In genomic region chr7:99268951-99269945, GRCm38 (mm10) we compare ENCODE assay signal across 8 mouse cellular contexts. TPM values are rescaled to one million over a fixed set of nuclear protein-coding genes. Genes with fewer than 3 reads are reported as not detected.
DNase-seq lines count a peak whose midpoint lies in the region; ATAC-seq and TF ChIP-seq lines count a peak whose summit lies in the region.

No protein-coding gene starts in this region.

- no peaks in the 10 kb centered on the region for H3K9me3 ChIP-seq in kidney, postnatal 0 days (replicated peaks; ENCODE audit: low read length)
- no peaks in the 10 kb centered on the region for H3K9me3 ChIP-seq in forebrain, embryonic 14.5 days (replicated peaks; ENCODE audit: control insufficient read depth, low read length)
- no peaks in the 10 kb centered on the region for H3K9me3 ChIP-seq in intestine, embryonic 15.5 days
- H3K9me3 ChIP-seq in neural tube, embryonic 13.5 days, result no peaks in the 10 kb centered on the region

- DNase-seq in kidney, postnatal 0 days (ENCODE audit: low spot score), result peak; percentile 15
- DNase-seq in kidney, adult 8-10 months, result no peak
- DNase-seq in adrenal gland, postnatal 10 days, result peak; percentile 22
- peak; percentile 31 for DNase-seq in forebrain, embryonic 14.5 days (ENCODE audit: low spot score)
- no peak for DNase-seq in ovary, postnatal 10 days (ENCODE audit: low spot score)
- no peak for DNase-seq in urinary bladder, adult 18-20 months (ENCODE audit: low spot score in 2 of 2)

- no peak overlapping the region for H3K27ac ChIP-seq in kidney, postnatal 0 days
- H3K27ac ChIP-seq in forebrain, embryonic 14.5 days (ENCODE audit: low read depth, low read length), result no peak overlapping the region
- no peak overlapping the region for H3K27ac ChIP-seq in intestine, embryonic 15.5 days
- H3K27ac ChIP-seq in neural tube, embryonic 13.5 days (replicated peaks), result peak overlapping the region; percentile 97

- H3K4me3 ChIP-seq in kidney, postnatal 0 days (replicated peaks; ENCODE audit: low read depth, low read length), result peak overlapping the region; percentile 38
- peak overlapping the region; percentile 73 for H3K4me3 ChIP-seq in forebrain, embryonic 14.5 days (ENCODE audit: low read depth, low read length)
- peak overlapping the region; percentile 49 for H3K4me3 ChIP-seq in intestine, embryonic 15.5 days (replicated peaks)
- peak overlapping the region; percentile 90 for H3K4me3 ChIP-seq in neural tube, embryonic 13.5 days

- peak; percentile 21; the same call in 1 of the 2 replicates for ATAC-seq in kidney, postnatal 0 days (replicated peaks; ENCODE audit: low FRiP score, low read depth)
- ATAC-seq in forebrain, embryonic 14.5 days, result peak; percentile 15; the same call in 1 of the 2 replicates
- ATAC-seq in intestine, embryonic 15.5 days, result peak; percentile 53
- ATAC-seq in neural tube, embryonic 13.5 days (ENCODE audit: low read depth), result peak; percentile 10; the same call in 1 of the 2 replicates

- H3K36me3 ChIP-seq in kidney, postnatal 0 days (ENCODE audit: insufficient read depth, low read length), result no peaks in the 10 kb centered on the region
- no peaks in the 10 kb centered on the region for H3K36me3 ChIP-seq in forebrain, embryonic 14.5 days (ENCODE audit: control insufficient read depth, insufficient read depth, low read length)
- no peaks in the 10 kb centered on the region for H3K36me3 ChIP-seq in intestine, embryonic 15.5 days
- peaks cover 6% of the 10 kb centered on the region; the same call in 1 of the 2 replicates for H3K36me3 ChIP-seq in neural tube, embryonic 13.5 days

- WGBS in kidney, postnatal 0 days, result 8% methylated on average over 39 of the region's 42 CpGs
- 6% methylated on average over 40 of the region's 42 CpGs for WGBS in forebrain, embryonic 14.5 days
- WGBS in intestine, embryonic 15.5 days, result 8% methylated on average over 42 of the region's 42 CpGs
- WGBS in neural tube, embryonic 13.5 days, result 5% methylated on average over 41 of the region's 42 CpGs

- H3K27me3 ChIP-seq in kidney, postnatal 0 days (ENCODE audit: insufficient read depth, low read length), result peaks cover 47% of the 10 kb centered on the region
- H3K27me3 ChIP-seq in forebrain, embryonic 14.5 days (replicated peaks; ENCODE audit: control insufficient read depth, insufficient read depth, low read length), result no peaks in the 10 kb centered on the region
- H3K27me3 ChIP-seq in intestine, embryonic 15.5 days (replicated peaks), result peaks cover 53% of the 10 kb centered on the region
- no peaks in the 10 kb centered on the region for H3K27me3 ChIP-seq in neural tube, embryonic 13.5 days

- H3K4me1 ChIP-seq in kidney, postnatal 0 days (replicated peaks; ENCODE audit: insufficient read depth, low read length), result peaks cover 18% of the 10 kb centered on the region
- peaks cover 18% of the 10 kb centered on the region for H3K4me1 ChIP-seq in forebrain, embryonic 14.5 days (ENCODE audit: control insufficient read depth, insufficient read depth, low read length)
- peaks cover 22% of the 10 kb centered on the region for H3K4me1 ChIP-seq in intestine, embryonic 15.5 days (replicated peaks)
- H3K4me1 ChIP-seq in neural tube, embryonic 13.5 days (replicated peaks), result peaks cover 60% of the 10 kb centered on the region

- TF ChIP-seq CTCF in kidney, postnatal 0 days (IDR thresholded peaks at IDR 0.05; ENCODE audit: low read depth), result no peak

- no peak overlapping the region for H3K9ac ChIP-seq in kidney, postnatal 0 days (ENCODE audit: low read depth, low read length)
- peak overlapping the region; percentile 86 for H3K9ac ChIP-seq in forebrain, embryonic 14.5 days (ENCODE audit: low read length)
- peak overlapping the region; percentile 10; the same call in 1 of the 2 replicates for H3K9ac ChIP-seq in intestine, embryonic 15.5 days
- H3K9ac ChIP-seq in neural tube, embryonic 13.5 days, result peak overlapping the region; percentile 81

- peak overlapping the region; percentile 63 for H3K4me2 ChIP-seq in kidney, postnatal 0 days (ENCODE audit: low read length)
- peak overlapping the region; percentile 96 for H3K4me2 ChIP-seq in forebrain, embryonic 14.5 days (ENCODE audit: low read length)
- peak overlapping the region; percentile 95 for H3K4me2 ChIP-seq in intestine, embryonic 15.5 days (replicated peaks)
- H3K4me2 ChIP-seq in neural tube, embryonic 13.5 days, result peak overlapping the region; percentile 98

RNA-seq across cellular contexts. Expression of gene Map6, which starts 2.0 kb away (rescaled TPM):
- 1.7 and 1.8 TPM in 2 replicates for polyA plus RNA-seq in kidney, postnatal 0 days (2015; fragmentation: Nextera tagmentation; extraction: Ambion mirVana)
- total RNA-seq in adrenal gland, postnatal 10 days (2021), result 10 to 100 TPM; 10.4 to 15.6 TPM
- 46.2 and 62.4 TPM in 2 replicates for polyA plus RNA-seq in forebrain, embryonic 14.5 days (2014; fragmentation: Nextera tagmentation; extraction: Ambion mirVana)
- 6.1 and 6.8 TPM in 2 replicates for polyA plus RNA-seq in intestine, embryonic 15.5 days (2015; fragmentation: Nextera tagmentation; extraction: Ambion mirVana)
- polyA plus RNA-seq in neural tube, embryonic 13.5 days (2015; fragmentation: Nextera tagmentation; extraction: Ambion mirVana), result 105 and 111 TPM in 2 replicates

RNA-seq across cellular contexts. Expression of gene Mogat2, which starts 30.8 kb away (rescaled TPM):
- polyA plus RNA-seq in kidney, postnatal 0 days (2015; fragmentation: Nextera tagmentation; extraction: Ambion mirVana), result 18.3 and 21.8 TPM in 2 replicates
- total RNA-seq in adrenal gland, postnatal 10 days (2021), result under 1 TPM in 1 of 2 experiments, not detected in 1; 0.39 TPM
- 3.1 and 3.2 TPM in 2 replicates for polyA plus RNA-seq in forebrain, embryonic 14.5 days (2014; fragmentation: Nextera tagmentation; extraction: Ambion mirVana)
- polyA plus RNA-seq in intestine, embryonic 15.5 days (2015; fragmentation: Nextera tagmentation; extraction: Ambion mirVana), result 120 and 142 TPM in 2 replicates
- 2.1 and 2.8 TPM in 2 replicates for polyA plus RNA-seq in neural tube, embryonic 13.5 days (2015; fragmentation: Nextera tagmentation; extraction: Ambion mirVana)

Comparison
In these comparisons a context has a peak if more than half of its experiments do, and no peak if none do; other contexts are left out.
1. DNase-seq: peak in kidney, postnatal 0 days (single experiment), adrenal gland, postnatal 10 days (single experiment) and forebrain, embryonic 14.5 days (single experiment); none in kidney, adult 8-10 months (0 of 2), ovary, postnatal 10 days (single experiment) and urinary bladder, adult 18-20 months (0 of 2).
2. H3K4me3 ChIP-seq: peak in every context shown above with its lines; median percentile 90 in neural tube, embryonic 13.5 days; 73 in forebrain, embryonic 14.5 days; 49 in intestine, embryonic 15.5 days; 38 in kidney, postnatal 0 days.
3. Peak in every context shown above with its lines, with median percentiles within 50 percentile points of each other: ATAC-seq and H3K4me2 ChIP-seq.